Mouse (Mus musculus): ENCODE results near the gene Ubxn7.
"Not testable (repeated sequence)": the region's sequence is repeated elsewhere in the genome, so short reads cannot be mapped to it uniquely, and the experiment has no call there.

Gene Ubxn7

DNA sequence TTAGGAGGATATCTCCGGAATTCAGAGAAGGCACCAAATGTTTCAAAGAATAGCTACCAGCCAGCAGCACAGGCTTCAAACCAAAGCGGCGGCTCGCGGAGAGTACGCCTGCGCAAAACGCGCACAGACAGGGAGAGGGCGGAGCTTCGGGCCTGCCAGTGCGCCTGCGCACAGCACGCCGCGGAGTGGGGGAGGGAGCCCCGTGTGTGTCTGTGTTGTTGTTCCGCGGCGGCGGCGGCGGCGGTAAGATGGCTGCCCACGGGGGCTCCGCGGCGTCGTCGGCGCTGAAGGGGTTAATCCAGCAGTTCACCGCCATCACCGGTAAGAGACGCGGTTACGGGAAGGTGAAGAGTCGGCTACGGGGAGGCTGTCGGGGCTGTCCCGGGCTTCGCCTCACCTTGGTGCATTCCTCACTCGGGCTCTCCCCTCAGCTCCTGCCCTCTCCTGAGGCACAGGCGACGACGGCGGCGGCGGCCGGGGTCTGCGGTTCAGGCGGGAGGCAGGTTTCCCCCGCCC lies at the start of gene Ubxn7:
Ubxn7 (plus strand) TSS at position 218 of the 516 bp plus-strand sequence.
- peak; percentile 99 for DNase-seq

DNA sequence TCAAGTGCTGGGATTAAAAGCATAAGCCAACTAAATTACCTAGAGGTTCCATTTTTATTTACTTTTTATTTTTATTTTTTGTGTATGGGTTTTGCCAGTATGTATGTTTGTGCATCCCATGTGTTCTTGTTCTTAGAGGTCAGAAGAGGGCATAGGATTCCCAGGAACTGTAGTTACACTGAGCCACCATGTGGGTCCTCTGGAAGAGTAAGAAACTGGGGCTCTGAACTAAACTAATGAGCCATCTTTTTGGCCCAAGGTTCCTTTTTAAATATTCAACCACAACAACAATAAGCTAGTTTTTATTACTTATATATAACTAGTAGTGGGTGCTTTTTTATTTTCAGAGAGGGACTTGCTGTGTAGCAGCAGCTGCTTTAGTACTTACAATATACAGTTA lies 49.4 kb upstream of the Ubxn7 start:
- no peak for DNase-seq

DNA sequence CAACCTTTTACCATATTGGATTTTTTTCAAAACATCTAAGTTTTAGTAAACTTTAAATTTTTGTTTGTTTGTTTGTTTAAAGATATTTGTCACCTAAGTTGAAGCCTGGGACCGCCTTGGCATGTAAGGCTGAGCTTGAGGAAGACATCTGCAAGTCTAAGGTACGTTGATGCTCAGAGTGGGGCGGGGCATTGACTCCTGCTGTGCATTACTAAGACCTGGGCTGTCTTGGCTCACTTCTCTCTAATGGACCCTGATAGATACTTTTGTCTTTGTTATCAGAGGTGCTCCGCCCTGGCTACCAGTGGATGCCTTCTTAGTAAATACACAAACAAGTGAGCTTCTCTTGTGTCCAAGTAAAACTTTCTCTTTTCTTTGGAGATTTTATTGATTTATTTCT lies 40.2 kb upstream of the Ubxn7 start:
- no peak for DNase-seq

DNA sequence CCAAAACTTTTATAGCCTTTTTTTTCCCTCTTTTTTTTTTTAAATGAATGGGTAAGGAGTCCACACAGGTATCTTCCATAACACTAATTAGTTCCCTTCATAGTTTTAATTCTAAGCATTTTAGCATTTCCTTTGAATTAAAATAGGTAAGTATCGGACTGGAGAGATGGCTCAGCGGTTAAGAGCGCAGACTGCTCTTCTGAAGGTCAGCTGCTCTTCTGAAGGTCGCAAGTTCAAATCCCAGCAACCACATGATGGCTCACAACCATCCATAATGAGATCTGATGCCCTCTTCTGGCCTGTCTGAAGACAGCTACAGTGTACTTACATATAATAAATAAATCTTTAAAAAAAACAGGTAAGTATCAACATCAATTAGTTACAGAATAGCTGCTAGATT lies 32.4 kb upstream of the Ubxn7 start:
- not testable (repeated sequence) for DNase-seq

DNA sequence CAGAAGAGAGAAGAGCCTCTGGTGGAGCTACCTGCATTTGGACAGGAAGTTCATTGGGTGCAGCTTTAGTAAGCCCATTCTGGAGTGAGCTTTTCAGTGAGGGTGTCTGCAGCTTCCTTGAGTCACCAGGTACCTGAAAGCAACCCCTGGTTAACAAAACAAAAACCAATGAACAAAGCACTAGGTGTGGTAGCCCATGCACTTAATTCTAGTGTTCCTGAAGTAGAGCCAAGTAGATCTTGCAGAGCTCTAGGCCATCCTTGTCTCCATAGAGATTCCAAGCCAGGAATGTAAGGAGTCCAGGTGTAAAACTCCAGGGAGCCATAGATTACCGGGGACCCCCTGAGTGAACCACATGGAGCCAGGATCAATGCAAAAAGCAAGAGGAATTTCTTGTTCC lies 29.0 kb upstream of the Ubxn7 start:
- no peak for DNase-seq

DNA sequence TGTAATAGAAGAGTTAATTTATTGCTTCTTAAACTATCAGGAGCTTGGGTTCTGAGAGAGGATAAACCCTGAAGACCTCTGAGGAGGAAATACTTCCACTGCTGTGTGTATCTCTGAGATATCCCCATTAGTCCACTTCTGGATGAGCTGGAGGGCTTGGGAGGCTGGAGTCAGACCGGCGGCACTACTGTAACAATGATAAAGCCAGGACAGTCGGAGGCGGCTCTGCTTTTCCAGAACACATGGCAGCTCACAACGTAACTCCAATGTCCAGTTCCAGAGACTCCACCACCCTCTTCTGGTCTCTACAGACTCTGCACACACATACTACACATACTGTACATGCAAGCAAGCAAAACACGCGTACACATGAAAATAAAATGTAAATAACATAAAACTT lies 28.2 kb upstream of the Ubxn7 start:
- no peak for DNase-seq

DNA sequence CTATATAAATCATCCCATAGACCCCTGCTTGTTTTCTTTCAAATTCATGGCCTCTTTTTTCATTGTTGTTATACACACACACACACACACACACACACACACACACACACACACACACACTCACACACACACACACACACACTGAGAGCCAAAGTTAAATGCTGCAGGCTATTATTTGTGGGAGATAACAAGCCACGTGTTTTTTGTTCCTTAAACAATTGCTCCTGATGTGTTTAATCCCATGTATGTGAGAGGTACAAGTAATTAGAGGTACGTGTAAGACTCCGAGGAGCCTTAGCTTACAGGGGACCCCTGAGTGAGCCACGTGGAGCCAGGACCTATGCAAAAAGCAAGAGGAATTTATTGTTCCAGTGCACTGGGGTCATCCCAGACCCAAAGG lies 20.1 kb upstream of the Ubxn7 start:
- DNase-seq = no peak

DNA sequence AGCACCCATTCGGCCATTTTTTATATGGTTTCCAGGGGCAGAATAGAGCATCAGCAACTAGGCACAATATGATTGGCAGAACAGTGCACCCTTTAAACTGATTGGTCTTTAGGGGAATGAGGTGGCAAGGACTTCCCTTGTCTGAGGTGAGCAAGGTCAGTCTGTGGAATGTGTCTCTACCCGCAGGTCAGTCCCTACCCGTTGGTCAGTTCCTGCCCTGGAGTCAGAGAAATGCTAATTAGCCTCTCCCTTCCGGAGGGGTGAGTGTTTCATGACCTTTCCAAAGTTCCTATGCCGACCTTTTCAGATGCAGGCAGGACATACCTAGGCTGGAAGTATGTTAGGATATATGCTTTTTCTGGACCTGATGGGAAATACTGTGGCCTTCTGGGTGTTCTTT lies 19.7 kb upstream of the Ubxn7 start:
- DNase-seq = no peak

DNA sequence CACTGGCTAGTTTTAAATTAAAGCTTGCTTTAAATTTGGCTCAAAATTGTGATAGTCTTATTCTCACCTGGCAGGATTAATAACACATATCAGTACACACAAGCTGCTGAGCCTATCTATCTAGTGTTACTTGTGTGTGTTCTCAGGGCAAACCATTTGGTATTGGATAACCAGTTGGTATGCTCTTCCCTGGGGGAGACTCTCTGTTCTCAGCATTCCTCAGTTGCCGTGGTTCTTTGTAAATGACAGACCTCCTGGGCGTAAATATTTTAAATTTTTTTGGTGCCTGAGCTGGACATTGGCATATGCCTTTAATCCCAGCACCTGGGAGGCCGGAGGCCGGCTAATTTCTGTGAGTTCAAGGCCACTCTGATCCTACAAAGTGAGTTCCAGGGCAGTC lies 19.2 kb upstream of the Ubxn7 start:
- no peak for DNase-seq

DNA sequence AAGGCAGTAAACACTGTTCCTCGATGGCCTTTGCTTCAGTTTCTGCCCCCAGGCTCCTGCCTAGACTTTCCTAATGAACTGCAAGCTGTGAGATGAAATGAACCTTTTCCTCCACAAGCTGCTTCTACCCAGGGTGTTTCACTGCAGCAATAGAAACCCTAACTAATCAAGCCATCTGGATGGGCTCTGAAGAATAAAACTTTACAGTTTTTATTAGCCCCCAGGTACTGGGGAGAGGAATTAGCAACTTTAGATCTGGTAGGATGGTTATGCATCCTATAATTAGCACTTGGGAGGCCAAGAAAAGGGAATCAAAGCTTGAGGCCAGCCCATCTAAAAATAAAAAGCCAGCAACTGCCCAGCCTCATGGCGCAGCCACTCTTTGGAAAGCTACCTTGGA lies 15.5 kb upstream of the Ubxn7 start:
- DNase-seq = no peak

DNA sequence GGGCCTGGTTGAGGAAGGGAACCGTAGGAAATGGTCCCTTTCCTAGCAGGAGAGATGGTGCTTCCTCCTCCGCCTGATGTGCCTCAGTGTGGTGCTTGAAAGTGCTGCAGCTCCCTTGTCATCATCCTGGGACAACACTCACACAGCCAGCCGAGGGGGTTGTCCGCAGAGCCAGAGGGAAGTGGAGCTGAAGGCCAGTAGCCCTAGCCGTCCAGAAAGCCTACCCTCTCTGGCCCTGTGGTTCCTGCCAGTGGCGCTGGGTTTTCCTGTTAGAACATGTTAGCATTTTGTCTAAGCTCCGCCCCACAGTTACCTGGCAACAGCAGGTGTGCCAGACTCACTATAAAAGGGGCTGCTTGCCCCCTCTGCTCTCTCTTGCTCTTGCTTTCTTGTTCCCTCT lies 8.1 kb upstream of the Ubxn7 start:
- no peak for DNase-seq

DNA sequence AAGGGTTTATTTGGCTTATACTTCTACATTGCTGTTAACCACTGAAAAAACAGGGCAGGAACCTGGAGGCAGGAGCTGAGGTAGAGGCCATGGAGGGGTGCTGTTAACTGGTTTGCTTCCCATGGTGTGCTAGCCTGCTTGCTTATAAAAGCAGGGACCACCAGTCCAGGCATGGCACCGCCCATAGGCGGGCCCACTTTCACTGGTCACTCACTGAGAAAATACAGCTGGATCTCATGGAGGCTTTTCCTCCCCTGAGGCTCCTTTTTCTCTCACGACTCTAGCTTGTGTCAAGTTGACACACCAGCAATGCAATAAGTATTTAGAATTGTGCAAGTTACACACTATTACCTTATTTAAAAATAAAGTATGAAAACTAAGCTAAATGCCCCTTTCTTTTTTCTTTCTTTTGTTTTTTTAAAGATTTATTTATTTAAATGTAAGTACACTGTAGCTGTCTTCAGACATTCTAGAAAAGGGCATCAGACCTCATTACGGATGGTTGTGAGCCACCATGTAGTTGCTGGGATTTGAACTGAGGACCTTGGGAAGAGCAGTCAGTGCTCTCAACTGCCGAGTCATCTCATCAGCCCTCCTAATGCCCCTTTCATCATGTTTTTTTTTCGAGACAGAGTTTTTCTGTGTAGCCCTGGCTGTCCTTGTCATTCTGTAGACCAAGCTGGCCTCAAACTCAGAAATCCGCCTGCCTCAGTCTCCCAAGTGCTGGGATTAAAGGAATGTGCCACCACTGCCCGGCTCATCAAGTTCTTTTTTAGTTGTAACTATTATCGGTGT lies 984 bp upstream of the Ubxn7 start:
- DNase-seq = no peak

DNA sequence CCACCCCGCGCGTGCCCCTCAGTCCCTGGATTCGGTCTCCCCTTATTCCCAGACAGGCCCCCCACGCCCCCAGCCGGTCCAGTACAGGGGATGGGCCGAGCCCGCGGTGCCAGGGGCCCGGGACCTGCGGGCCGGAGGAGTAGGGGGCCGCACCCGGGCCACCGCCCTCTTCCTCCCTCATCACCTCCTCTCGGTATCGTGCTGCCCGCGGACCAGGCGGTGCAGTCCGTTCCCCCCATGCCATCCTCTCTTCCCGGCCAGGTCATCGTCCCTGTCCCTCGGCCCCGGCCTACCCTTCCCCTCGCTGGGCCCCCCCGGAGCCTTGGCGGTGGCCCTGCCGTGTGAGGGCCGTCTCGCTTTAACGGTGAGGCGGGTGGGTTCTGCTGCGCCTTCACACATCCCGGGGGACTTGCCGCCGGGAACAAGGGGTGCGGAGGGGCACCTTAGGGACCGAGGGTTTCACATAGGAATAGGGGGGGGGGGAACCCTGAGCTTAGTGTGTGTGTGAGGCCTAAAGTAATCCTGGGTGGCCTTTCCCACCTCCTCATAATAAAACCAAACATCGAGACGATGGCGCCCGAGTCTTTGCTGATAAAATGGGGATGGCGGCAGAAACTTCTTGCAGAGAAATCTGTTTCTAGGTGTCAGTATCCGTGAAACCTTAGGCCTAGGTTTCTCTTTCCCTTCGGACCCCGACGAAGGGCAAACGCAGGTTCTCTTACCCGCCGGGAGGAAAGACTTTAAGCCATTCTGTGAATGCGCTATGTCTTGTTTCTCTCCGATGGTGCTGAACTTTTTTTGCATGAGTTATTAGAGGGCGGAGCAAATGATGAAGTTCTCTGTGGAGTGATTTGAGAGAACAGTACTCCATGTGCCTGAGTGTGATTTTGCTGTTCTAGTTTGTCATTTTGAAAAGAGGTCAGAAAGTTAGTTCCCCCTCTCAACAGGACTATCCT lies 777 bp downstream of the Ubxn7 start:
- peak in 1 of 2 experiments; percentile 60 for DNase-seq

DNA sequence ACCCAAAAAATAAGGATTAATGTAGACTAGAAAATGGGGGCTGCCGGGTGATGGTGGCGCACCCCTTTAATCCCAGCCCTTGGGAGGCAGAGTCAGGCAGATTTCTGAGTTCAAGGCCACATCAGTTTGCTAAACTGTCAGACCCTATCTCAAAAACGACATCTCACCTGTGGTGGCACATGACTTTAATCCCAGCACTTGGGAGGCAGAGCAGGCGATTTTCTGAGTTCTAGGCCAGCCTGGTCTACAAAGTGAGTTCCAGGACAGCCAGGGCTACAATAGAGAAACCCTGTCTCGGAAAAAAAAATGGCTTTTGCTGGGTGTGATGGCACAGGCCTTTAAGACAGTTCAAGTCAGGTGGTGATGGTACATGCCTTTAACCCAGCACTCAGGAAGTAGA lies 3.1 kb downstream of the Ubxn7 start:
- DNase-seq = no peak

DNA sequence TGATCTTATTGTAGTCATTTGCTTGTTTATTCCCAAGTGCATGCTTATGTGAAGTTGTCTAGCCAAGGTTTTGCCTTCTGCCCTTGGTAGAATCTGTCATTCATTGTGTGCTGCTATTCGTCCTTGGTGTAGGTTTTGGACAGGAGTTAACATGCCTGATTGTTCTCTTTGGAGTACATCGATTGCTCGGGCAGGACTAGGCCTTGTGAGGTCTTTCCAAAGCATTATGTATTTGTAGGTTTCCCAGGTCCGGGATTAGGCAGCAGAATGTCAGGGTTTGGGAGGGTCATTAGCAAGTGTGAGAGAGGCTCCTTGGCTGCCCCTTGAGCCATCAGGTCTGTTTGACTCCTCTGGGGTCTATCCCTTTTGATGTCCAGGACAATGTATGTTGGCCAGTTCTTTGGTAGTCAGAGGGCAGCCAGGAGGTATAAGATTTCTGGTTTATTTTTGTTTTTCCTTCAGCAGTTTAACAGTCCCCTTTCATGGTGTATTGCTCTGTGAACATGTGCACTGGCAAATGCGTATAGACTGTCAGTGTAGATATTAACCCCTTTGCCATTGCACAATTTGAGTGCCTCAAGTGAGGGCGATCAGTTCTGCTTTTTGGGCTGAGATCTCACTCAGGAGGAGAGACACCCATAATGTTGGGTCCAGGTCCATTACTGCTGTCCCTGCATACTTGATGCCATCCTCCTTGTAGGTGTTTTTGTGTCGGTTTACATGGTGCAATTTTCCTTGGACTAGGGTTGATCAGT lies 4.1 kb downstream of the Ubxn7 start:
- no peak for DNase-seq

DNA sequence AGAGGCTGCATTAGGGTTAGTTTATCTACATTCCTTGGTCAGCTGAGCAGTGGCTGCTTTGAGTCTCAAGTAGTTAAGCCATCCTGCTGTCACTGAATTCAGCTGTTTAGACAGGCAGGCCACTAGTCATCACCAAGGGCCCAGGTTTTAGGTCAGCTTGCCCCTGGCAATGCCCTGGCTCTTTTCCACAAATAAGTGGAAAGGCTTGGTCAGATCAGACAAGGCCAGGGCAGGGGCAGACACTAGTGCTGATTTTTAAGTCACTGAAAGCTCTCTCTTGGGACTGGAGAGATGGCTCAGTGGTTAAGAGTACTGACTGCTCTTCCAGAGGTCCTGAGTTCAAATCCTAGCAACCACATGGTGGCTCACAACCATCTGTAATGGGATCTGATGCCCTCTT lies 4.9 kb downstream of the Ubxn7 start:
- DNase-seq = no peak

DNA sequence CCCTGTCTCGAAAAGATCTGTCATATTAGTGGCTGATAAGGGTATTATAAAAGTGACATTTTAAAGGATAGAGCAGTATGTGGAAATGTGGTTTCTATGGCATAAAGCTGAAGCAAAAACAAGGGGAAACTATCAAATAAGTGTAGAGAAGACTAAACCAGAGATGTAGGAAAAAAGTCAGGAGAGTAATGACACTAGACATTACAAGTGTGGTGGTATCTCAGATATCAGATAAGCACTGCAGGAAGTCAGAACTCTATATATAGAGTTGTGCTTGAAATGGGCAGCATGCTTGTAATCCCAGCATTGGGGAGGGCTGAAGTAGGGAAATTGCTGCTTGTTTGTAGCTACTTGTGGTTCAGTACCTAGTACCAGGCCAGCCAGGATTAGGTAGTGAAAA lies 8.4 kb downstream of the Ubxn7 start:
- DNase-seq = no peak

DNA sequence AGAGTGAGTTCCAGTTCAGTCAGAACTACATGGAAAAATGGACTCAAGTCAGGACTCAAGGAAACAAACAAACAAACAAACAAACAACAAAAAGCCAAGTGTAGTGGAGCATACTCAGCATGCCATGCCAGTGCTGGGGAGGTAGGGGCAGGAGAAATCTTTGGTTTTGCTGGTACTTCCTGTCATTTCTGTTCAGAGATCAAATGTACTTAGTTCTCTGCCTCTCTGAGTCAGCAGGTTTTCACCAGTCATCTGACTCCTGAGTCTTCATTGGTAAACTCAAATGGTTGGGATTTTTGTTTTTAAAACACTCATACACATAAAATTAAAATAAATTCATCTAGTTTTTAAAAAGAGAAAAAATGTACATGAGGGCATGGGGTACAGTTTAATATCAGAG lies 13.5 kb downstream of the Ubxn7 start:
- no peak for DNase-seq

DNA sequence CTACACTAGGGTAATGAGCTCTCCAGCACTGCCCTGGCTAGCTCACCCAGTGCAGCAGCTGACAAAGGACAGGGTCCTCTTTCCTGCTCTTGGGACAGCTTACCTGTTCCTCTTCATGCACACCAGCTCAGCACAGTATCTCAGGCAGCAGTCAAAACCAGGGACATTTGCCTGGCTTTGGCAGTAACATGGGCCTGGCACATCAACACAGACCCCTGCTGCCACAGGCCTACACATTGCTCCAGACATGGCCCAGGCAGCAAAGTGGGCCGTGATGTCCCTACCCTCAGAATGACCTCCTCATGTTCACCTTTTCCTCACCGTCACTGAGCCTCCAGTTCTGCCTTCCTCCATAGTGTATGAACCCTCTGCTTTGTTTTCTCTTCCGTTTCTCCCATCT lies 18.7 kb downstream of the Ubxn7 start:
- DNase-seq = peak; percentile 50 to 60

DNA sequence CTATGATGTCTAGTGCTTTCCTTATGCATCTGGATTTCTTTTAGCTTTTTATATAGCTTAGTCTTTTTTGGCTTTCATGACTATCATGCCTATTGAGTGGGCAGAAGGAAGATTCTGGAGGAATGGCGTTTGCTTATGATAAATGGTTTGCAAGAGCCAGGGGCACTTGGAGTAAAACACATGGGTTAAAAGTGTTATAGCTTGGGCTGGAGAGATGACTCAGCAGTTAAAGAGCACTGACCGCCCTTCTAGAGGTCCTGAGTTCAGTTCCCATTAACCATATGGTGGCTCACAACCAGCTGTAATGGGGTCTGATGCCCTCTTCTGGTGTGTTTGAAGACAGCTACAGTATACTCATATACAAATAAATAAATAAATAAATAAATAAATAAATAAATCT lies 31.5 kb downstream of the Ubxn7 start:
- no peak for DNase-seq

DNA sequence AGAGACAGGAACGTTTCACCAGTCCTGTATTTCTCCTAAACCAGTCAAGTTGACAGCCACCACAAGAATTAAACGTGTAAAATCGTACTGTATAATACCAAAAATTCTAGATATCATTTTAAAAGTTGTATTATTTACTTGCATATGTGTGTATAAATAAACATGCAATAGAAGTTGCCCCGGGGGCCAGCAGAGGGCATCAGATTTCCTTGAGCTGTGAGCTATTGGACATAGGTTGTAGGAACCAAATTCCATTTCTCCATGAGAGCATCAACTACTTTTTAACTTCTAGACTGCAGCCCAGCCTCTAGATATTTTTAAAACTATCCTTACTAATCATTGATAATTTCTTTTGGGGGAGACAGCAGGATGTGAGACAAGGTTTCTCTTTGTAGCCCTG lies 39.3 kb downstream of the Ubxn7 start:
- peak; percentile 28 to 58 for DNase-seq

DNA sequence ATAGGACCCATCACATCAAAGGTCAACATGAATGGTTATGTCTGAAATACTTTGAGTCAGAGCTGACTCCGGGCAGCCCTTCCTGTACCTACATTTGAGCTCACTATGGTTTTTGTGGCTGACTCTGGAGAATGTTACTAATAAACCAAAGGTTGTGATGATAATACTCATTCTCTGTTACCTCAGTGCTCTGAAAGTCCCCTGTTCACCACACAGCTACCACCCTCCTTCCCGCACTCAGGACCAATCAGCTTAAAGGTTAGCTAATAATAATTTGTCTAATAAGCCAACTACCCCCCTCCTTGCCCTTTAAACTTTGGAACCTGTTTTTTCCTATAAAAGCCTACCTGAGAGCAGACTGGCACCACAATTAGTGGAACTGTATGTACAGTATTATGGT lies 47.5 kb downstream of the Ubxn7 start:
- DNase-seq = no peak

DNA sequence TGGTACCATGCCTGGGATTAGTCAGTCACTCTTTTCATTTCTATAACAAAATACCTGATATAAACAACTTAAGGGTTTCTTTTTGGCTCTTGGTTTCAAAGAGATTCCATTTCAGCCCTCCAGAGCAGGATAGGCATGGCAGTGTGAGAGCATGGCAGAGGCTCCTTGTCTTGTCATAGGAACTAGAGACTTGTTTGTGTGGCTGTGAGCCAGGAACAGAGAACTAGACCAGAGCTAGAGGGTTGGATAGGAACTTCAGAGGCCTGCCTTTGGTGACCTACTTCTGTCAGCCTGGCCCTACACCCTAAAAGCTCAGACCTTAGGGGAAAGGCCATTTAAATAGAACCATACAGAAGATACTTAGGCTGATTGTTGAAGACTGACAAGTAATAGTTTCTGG lies 50.8 kb downstream of the Ubxn7 start:
- no peak for DNase-seq

Data from cerebellum, postnatal 25 days (tissue).